Mouse (Mus musculus) layer of hippocampus, adult 11-12 months (tissue): ENCODE measurements around the gene Ercc1.

ENCODE experiments used
- DNase-seq: peaks from one replicate; pipeline ENCODE4 v3.0.0; 2022; ENCODE audit warnings: low spot score

The Ercc1 gene

GRCm38 (mm10) chr7:19309278-19309883, 35.2 kb upstream of the Ercc1 start:
- no peak for DNase-seq

GRCm38 (mm10) chr7:19309884-19310641, 34.5 kb upstream of the Ercc1 start, which contains the start of gene Fosb:
Gene Fosb, minus strand, starts transcription at chr7:19310051.
- peak; percentile 97 for DNase-seq

- no peak for DNase-seq
Observed at GRCm38 (mm10) chr7:19311991-19312390, 32.6 kb upstream of the Ercc1 start.

- DNase-seq = no peak
Observed at GRCm38 (mm10) chr7:19314033-19314432, 30.5 kb upstream of the Ercc1 start.

GRCm38 (mm10) chr7:19316451-19317161, 28.0 kb upstream of the Ercc1 start:
- DNase-seq = peak; percentile 56

- DNase-seq = no peak
Observed at GRCm38 (mm10) chr7:19318201-19318600, 26.4 kb upstream of the Ercc1 start.

- DNase-seq = no peak
Observed at GRCm38 (mm10) chr7:19318676-19319075, 25.9 kb upstream of the Ercc1 start.

GRCm38 (mm10) chr7:19319458-19319857, 25.1 kb upstream of the Ercc1 start:
- DNase-seq = no peak

GRCm38 (mm10) chr7:19319906-19320305, 24.7 kb upstream of the Ercc1 start:
- DNase-seq = peak; percentile 94

GRCm38 (mm10) chr7:19320637-19321036, 23.9 kb upstream of the Ercc1 start:
- DNase-seq = no peak

- DNase-seq = no peak
Observed at GRCm38 (mm10) chr7:19321464-19321863, 23.1 kb upstream of the Ercc1 start.

- DNase-seq = no peak
Observed at GRCm38 (mm10) chr7:19322489-19322888, 22.1 kb upstream of the Ercc1 start.

- DNase-seq = no peak
Observed at GRCm38 (mm10) chr7:19324221-19324620, 20.4 kb upstream of the Ercc1 start.

GRCm38 (mm10) chr7:19325262-19326199, 19.0 kb upstream of the Ercc1 start:
- DNase-seq = no peak

- peak; percentile 71 for DNase-seq
Observed at GRCm38 (mm10) chr7:19326359-19326758, 18.2 kb upstream of the Ercc1 start.

GRCm38 (mm10) chr7:19327128-19327527, 17.4 kb upstream of the Ercc1 start:
- DNase-seq = peak; percentile 83

- DNase-seq = no peak
Observed at GRCm38 (mm10) chr7:19327782-19328181, 16.8 kb upstream of the Ercc1 start.

- no peak for DNase-seq
Observed at GRCm38 (mm10) chr7:19328425-19328824, 16.2 kb upstream of the Ercc1 start.

GRCm38 (mm10) chr7:19331910-19332309, 12.7 kb upstream of the Ercc1 start:
- DNase-seq = no peak

- peak; percentile 82 for DNase-seq
Observed at GRCm38 (mm10) chr7:19332709-19333352, 11.7 kb upstream of the Ercc1 start.

- no peak for DNase-seq
Observed at GRCm38 (mm10) chr7:19335583-19335982, 9.0 kb upstream of the Ercc1 start.
